Mouse (Mus musculus) brain, embryonic 14.5 days (tissue): ENCODE measurements around the gene Ctrc.

Source experiments
- CTCF ChIP-seq: fragments of 200-500 bp; IDR thresholded peaks from 2 replicates; pipeline ENCODE4 v1.5.1; 2012; ENCODE audit warnings: inconsistent platforms, mild to moderate bottlenecking, moderate library complexity, borderline replicate concordance; ENCODE audit not compliant: insufficient read depth, insufficient read length; ENCODE audit errors: extremely low read depth
- POLR2A ChIP-seq: fragments of 200-500 bp; IDR thresholded peaks from 2 replicates; pipeline ENCODE4 v1.6.1; 2012; ENCODE audit warnings: mild to moderate bottlenecking, inconsistent platforms, borderline replicate concordance; ENCODE audit not compliant: poor library complexity, insufficient read depth, insufficient read length, severe bottlenecking; ENCODE audit errors: extremely low read depth

GRCm38 (mm10) chr4:141818861-141819260 lies 27.3 kb downstream of the Ctrc start:
- TF ChIP-seq CTCF (no peak), POLR2A (no peak)
